Mouse (Mus musculus): ENCODE data around the gene Rpl35a. TPM values are rescaled to one million over a fixed set of nuclear protein-coding genes. Genes with fewer than 3 reads are reported as not detected.

Gene Rpl35a
- 1,142 and 1,206 TPM in 2 replicates for polyA plus RNA-seq (2014; fragmentation: Nextera tagmentation; extraction: Ambion mirVana)

GRCm38 (mm10) chr16:33056095-33056785 is at the start of gene Rpl35a, which contains the start of gene Iqcg:
Gene Rpl35a (plus strand): TSS chr16:33056453.
Gene Iqcg (minus strand): TSS chr16:33056218.
- peak within 1 kb of the TSS; percentile 87 for H3K27ac ChIP-seq (ENCODE audit: low read depth)
- H3K27me3 ChIP-seq (replicated peaks; ENCODE audit: control insufficient read depth, insufficient read depth, low read length): no peaks in the 10 kb centered on the region
- peak; percentile 97 for DNase-seq (ENCODE audit: low spot score)
- H3K4me1 ChIP-seq (replicated peaks; ENCODE audit: control insufficient read depth, insufficient read depth, low read length): peaks cover 12% of the 10 kb centered on the region; the same call in 1 of the 2 replicates
- H3K9me3 ChIP-seq (ENCODE audit: control insufficient read depth, low read length): no peaks in the 10 kb centered on the region
- peak; percentile 90 for ATAC-seq (replicated peaks; ENCODE audit: low FRiP score, low TSS enrichment, low read depth)
- WGBS: under 1% methylated on average over 47 of the region's 47 CpGs
- H3K4me2 ChIP-seq (ENCODE audit: low read length): peak within 1 kb of the TSS; percentile 79
- H3K36me3 ChIP-seq (ENCODE audit: control insufficient read depth, insufficient read depth, low read length): peaks cover 33% of the 10 kb centered on the region
- H3K4me3 ChIP-seq (ENCODE audit: low read depth, low read length): peak within 1 kb of the TSS; percentile 95
- H3K9ac ChIP-seq (ENCODE audit: low read length): peak within 1 kb of the TSS; percentile 96

DNA sequence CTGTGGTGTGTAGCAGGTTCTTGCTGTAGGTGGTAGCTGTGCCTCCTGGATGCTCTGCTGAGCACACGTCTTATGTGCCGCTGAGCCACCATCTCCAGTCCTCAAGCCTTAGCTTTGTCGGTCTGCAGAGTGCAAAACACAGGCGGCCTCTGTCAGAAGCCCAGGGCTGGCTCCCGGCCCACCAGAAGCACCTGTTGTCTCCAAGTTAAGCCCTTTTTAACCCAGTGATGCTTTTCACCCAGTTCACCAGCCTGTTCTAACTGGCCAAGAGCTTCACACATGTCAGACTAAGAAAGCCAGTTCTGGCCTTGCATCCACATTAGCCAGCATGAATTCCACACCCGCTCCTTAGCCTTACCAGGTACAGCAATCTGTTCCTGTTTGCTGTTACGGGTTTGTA is 49.4 kb upstream of the Rpl35a start:
- H3K9me3 ChIP-seq (ENCODE audit: control insufficient read depth, low read length): no peaks in the 10 kb centered on the region
- no peak overlapping the region for H3K27ac ChIP-seq (ENCODE audit: low read depth)
- H3K36me3 ChIP-seq (ENCODE audit: control insufficient read depth, insufficient read depth, low read length): peaks cover 69% of the 10 kb centered on the region
- no peaks in the 10 kb centered on the region for H3K27me3 ChIP-seq (replicated peaks; ENCODE audit: control insufficient read depth, insufficient read depth, low read length)
- WGBS: 94% methylated on average over 7 of the region's 7 CpGs
- ATAC-seq (replicated peaks; ENCODE audit: low FRiP score, low TSS enrichment, low read depth): no peak
- no peak overlapping the region for H3K9ac ChIP-seq (ENCODE audit: low read length)
- no peak for DNase-seq (ENCODE audit: low spot score)
- H3K4me3 ChIP-seq (ENCODE audit: low read depth, low read length): no peak overlapping the region
- H3K4me1 ChIP-seq (replicated peaks; ENCODE audit: control insufficient read depth, insufficient read depth, low read length): no peaks in the 10 kb centered on the region
- H3K4me2 ChIP-seq (ENCODE audit: low read length): no peak overlapping the region

- ATAC-seq (replicated peaks; ENCODE audit: low FRiP score, low TSS enrichment, low read depth): no peak
- Histone ChIP-seq H3K27me3 (replicated peaks; ENCODE audit: control insufficient read depth, insufficient read depth, low read length) (no peaks in the 10 kb centered on the region), H3K36me3 (ENCODE audit: control insufficient read depth, insufficient read depth, low read length) (peaks cover 71% of the 10 kb centered on the region), H3K9me3 (ENCODE audit: control insufficient read depth, low read length) (no peaks in the 10 kb centered on the region), H3K4me3 (ENCODE audit: low read depth, low read length) (no peak overlapping the region), H3K27ac (ENCODE audit: low read depth) (no peak overlapping the region), H3K4me2 (ENCODE audit: low read length) (no peak overlapping the region), H3K9ac (ENCODE audit: low read length) (no peak overlapping the region), H3K4me1 (replicated peaks; ENCODE audit: control insufficient read depth, insufficient read depth, low read length) (no peaks in the 10 kb centered on the region)
- DNase-seq (ENCODE audit: low spot score): no peak
- 93% methylated on average over 7 of the region's 7 CpGs for WGBS
Measured at GRCm38 (mm10) chr16:33007436-33007835, 48.8 kb upstream of the Rpl35a start.

DNA sequence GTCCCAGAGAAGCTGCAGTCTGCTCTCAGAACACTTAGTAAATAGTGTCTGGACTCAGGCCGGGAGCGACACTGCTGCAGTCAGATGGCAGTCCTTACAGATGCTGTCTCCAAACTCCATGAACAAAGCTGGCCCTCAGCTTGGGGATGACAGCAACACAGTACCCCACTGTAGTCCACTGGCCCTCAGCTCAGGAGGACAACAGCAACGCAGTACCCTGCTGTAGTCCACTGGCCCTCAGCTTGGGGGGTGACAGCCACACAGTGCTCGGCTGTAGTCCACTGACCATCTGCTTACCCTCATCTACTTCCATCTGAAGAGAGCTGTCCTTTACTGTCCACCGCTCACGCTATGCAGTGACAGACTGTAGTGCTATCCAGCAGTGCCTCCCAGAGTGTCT is 46.1 kb upstream of the Rpl35a start:
- no peak overlapping the region for H3K4me2 ChIP-seq (ENCODE audit: low read length)
- no peaks in the 10 kb centered on the region for H3K27me3 ChIP-seq (replicated peaks; ENCODE audit: control insufficient read depth, insufficient read depth, low read length)
- no peak overlapping the region for H3K9ac ChIP-seq (ENCODE audit: low read length)
- no peaks in the 10 kb centered on the region for H3K9me3 ChIP-seq (ENCODE audit: control insufficient read depth, low read length)
- H3K36me3 ChIP-seq (ENCODE audit: control insufficient read depth, insufficient read depth, low read length): peaks cover 84% of the 10 kb centered on the region
- no peak for ATAC-seq (replicated peaks; ENCODE audit: low FRiP score, low TSS enrichment, low read depth)
- DNase-seq (ENCODE audit: low spot score): no peak
- no peak overlapping the region for H3K27ac ChIP-seq (ENCODE audit: low read depth)
- H3K4me3 ChIP-seq (ENCODE audit: low read depth, low read length): no peak overlapping the region
- 93% methylated on average over 6 of the region's 6 CpGs for WGBS
- H3K4me1 ChIP-seq (replicated peaks; ENCODE audit: control insufficient read depth, insufficient read depth, low read length): no peaks in the 10 kb centered on the region

DNA sequence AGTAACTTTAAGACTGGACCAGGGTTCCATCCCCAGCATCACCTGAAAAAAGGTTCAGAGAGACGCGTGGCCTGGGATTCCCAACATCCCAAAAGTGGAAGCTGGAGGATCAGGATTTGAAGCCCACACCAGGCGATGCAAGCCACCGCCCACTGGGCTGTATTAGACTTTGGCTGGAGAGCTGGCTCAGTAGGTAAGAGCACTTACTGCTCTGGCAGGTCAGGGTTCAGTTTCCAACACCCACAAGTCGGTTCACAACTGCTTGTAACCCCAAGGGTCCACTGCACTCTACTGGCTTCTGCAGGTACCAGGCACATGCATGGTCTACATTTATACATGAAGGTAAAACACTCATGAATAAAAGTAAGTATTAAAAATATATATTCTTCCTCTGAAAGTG is 42.5 kb upstream of the Rpl35a start:
- no peaks in the 10 kb centered on the region for H3K27me3 ChIP-seq (replicated peaks; ENCODE audit: control insufficient read depth, insufficient read depth, low read length)
- no peak overlapping the region for H3K9ac ChIP-seq (ENCODE audit: low read length)
- no peaks in the 10 kb centered on the region for H3K4me1 ChIP-seq (replicated peaks; ENCODE audit: control insufficient read depth, insufficient read depth, low read length)
- DNase-seq (ENCODE audit: low spot score) (no peak), ATAC-seq (replicated peaks; ENCODE audit: low FRiP score, low TSS enrichment, low read depth) (no peak)
- no peaks in the 10 kb centered on the region for H3K9me3 ChIP-seq (ENCODE audit: control insufficient read depth, low read length)
- H3K27ac ChIP-seq (ENCODE audit: low read depth): no peak overlapping the region
- H3K36me3 ChIP-seq (ENCODE audit: control insufficient read depth, insufficient read depth, low read length): peaks cover 55% of the 10 kb centered on the region
- no peak overlapping the region for H3K4me2 ChIP-seq (ENCODE audit: low read length)
- 93% methylated on average over 5 of the region's 5 CpGs for WGBS
- no peak overlapping the region for H3K4me3 ChIP-seq (ENCODE audit: low read depth, low read length)

- Histone ChIP-seq H3K4me3 (ENCODE audit: low read depth, low read length) (no peak overlapping the region), H3K36me3 (ENCODE audit: control insufficient read depth, insufficient read depth, low read length) (peaks cover 45% of the 10 kb centered on the region), H3K27me3 (replicated peaks; ENCODE audit: control insufficient read depth, insufficient read depth, low read length) (no peaks in the 10 kb centered on the region), H3K27ac (ENCODE audit: low read depth) (no peak overlapping the region), H3K4me2 (ENCODE audit: low read length) (no peak overlapping the region), H3K4me1 (replicated peaks; ENCODE audit: control insufficient read depth, insufficient read depth, low read length) (no peaks in the 10 kb centered on the region), H3K9ac (ENCODE audit: low read length) (no peak overlapping the region), H3K9me3 (ENCODE audit: control insufficient read depth, low read length) (no peaks in the 10 kb centered on the region)
- ATAC-seq (replicated peaks; ENCODE audit: low FRiP score, low TSS enrichment, low read depth) (no peak), DNase-seq (ENCODE audit: low spot score) (no peak)
- 91% methylated on average over 1 of the region's 1 CpGs for WGBS
Measured at GRCm38 (mm10) chr16:33014921-33015320, 41.3 kb upstream of the Rpl35a start.

DNA sequence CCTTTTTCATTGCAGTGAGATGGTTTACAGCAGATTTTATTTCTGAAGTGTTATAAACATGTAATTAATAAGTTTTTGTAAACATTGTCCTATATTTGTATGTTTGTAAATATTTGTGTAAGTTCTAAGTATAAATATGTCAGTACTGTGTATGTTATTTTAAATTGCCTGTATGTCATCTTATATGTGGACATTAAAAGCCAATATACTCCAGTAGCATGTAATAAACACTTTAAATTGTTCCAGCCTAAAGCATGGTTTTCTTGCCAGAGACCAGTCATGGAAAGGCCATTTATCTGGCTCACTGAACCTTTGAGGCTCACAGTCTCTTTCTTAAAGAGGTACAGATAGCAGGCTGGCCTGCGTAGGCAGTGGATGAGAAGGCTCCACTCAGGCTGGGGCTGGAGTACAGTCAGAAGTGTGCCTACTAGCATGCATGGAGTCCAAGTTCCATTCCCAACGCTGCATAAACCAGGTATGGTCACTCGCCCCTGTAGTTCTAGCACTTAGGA is 40.8 kb upstream of the Rpl35a start:
- H3K36me3 ChIP-seq (ENCODE audit: control insufficient read depth, insufficient read depth, low read length): peaks cover 40% of the 10 kb centered on the region
- ATAC-seq (replicated peaks; ENCODE audit: low FRiP score, low TSS enrichment, low read depth): no peak
- WGBS: 90% methylated on average over 3 of the region's 3 CpGs

GRCm38 (mm10) chr16:33015986-33016385 is 40.3 kb upstream of the Rpl35a start:
- Histone ChIP-seq H3K4me1 (replicated peaks; ENCODE audit: control insufficient read depth, insufficient read depth, low read length) (no peaks in the 10 kb centered on the region), H3K27me3 (replicated peaks; ENCODE audit: control insufficient read depth, insufficient read depth, low read length) (no peaks in the 10 kb centered on the region), H3K4me2 (ENCODE audit: low read length) (no peak overlapping the region), H3K9ac (ENCODE audit: low read length) (no peak overlapping the region), H3K4me3 (ENCODE audit: low read depth, low read length) (no peak overlapping the region), H3K36me3 (ENCODE audit: control insufficient read depth, insufficient read depth, low read length) (peaks cover 39% of the 10 kb centered on the region), H3K9me3 (ENCODE audit: control insufficient read depth, low read length) (no peaks in the 10 kb centered on the region), H3K27ac (ENCODE audit: low read depth) (no peak overlapping the region)
- no peak for DNase-seq (ENCODE audit: low spot score)
- 90% methylated on average over 2 of the region's 2 CpGs for WGBS
- no peak for ATAC-seq (replicated peaks; ENCODE audit: low FRiP score, low TSS enrichment, low read depth)

More for the DNA sequence above, 40.8 kb upstream of the Rpl35a start:
- H3K9me3 ChIP-seq (ENCODE audit: control insufficient read depth, low read length): no peaks in the 10 kb centered on the region
- no peak overlapping the region for H3K9ac ChIP-seq (ENCODE audit: low read length)
- no peaks in the 10 kb centered on the region for H3K27me3 ChIP-seq (replicated peaks; ENCODE audit: control insufficient read depth, insufficient read depth, low read length)
- H3K27ac ChIP-seq (ENCODE audit: low read depth): no peak overlapping the region
- no peak overlapping the region for H3K4me2 ChIP-seq (ENCODE audit: low read length)
- no peak for DNase-seq (ENCODE audit: low spot score)
- no peaks in the 10 kb centered on the region for H3K4me1 ChIP-seq (replicated peaks; ENCODE audit: control insufficient read depth, insufficient read depth, low read length)
- H3K4me3 ChIP-seq (ENCODE audit: low read depth, low read length): no peak overlapping the region
